In genomic region chr2:77869729-77870280, GRCm38 (mm10) we compare ENCODE assay signal across 22 mouse cellular contexts. TPM values are rescaled to one million over a fixed set of nuclear protein-coding genes. Genes with fewer than 3 reads are reported as not detected.
"Had no signal": no experiment of that assay in that cellular context is flagged by ENCODE, and none has a peak within 500 bp of the region (broad histone marks: within the 10 kb centered on the region; RNA-seq: fewer than 3 reads in every experiment).

No protein-coding gene starts in this region.

- H3K27ac ChIP-seq: kidney, embryonic 15.5 days; limb, embryonic 12.5 days; limb, embryonic 15.5 days; liver, embryonic 14.5 days; midbrain, embryonic 10.5 days; midbrain, embryonic 13.5 days; stomach, postnatal 0 days had no signal

- DNase-seq: kidney, adult 8-10 months; kidney, postnatal 14 days; kidney, postnatal 4 days; left cerebral cortex, postnatal 4 days; liver, postnatal 0 days; lung, embryonic 14.5 days; right cerebral cortex, adult 18-20 months; right cerebral cortex, postnatal 14 days; right cerebral cortex, postnatal 4 days; thymus, postnatal 25 days had no signal

- H3K27me3 ChIP-seq: kidney, embryonic 15.5 days; limb, embryonic 12.5 days; limb, embryonic 15.5 days; midbrain, embryonic 13.5 days had no signal

- ATAC-seq: liver, postnatal 0 days; lung, postnatal 0 days; midbrain, embryonic 13.5 days; midbrain, embryonic 16.5 days had no signal

- H3K4me3 ChIP-seq: kidney, embryonic 15.5 days; limb, embryonic 12.5 days; limb, embryonic 15.5 days; midbrain, embryonic 10.5 days; midbrain, embryonic 13.5 days; myocyte had no signal

- H3K36me3 ChIP-seq: kidney, embryonic 15.5 days; limb, embryonic 12.5 days; limb, embryonic 15.5 days; midbrain, embryonic 10.5 days; midbrain, embryonic 13.5 days had no signal

- H3K4me1 ChIP-seq: kidney, embryonic 15.5 days; limb, embryonic 12.5 days; limb, embryonic 15.5 days; midbrain, embryonic 10.5 days; midbrain, embryonic 13.5 days had no signal

- H3K9ac ChIP-seq: kidney, embryonic 15.5 days; limb, embryonic 12.5 days; limb, embryonic 15.5 days; liver, embryonic 14.5 days; liver, postnatal 0 days; lung, embryonic 14.5 days; midbrain, embryonic 13.5 days had no signal

- H3K9me3 ChIP-seq: kidney, embryonic 15.5 days; limb, embryonic 12.5 days; limb, embryonic 15.5 days; midbrain, embryonic 10.5 days; midbrain, embryonic 13.5 days had no signal

- H3K4me2 ChIP-seq: kidney, embryonic 15.5 days; limb, embryonic 12.5 days; limb, embryonic 15.5 days; liver, embryonic 11.5 days; lung, embryonic 14.5 days; midbrain, embryonic 13.5 days had no signal

RNA-seq across cellular contexts. Expression of gene Zfp385b, which starts 50.4 kb away (rescaled TPM):
- total RNA-seq: monocyte, adult 5-6 weeks had no signal
